Mouse (Mus musculus) T-helper 17 cell (primary cell): Measurements from ENCODE around the gene Nedd4.

Experiments
- in situ Hi-C, 2 experiments: fragments of 300-600 bp; cut with MboI, MseI; formaldehyde crosslinking; loops; 1 replicate in 1 of 2; 2 replicates in 1 of 2; pipeline ENCODE4 v1.15.1; 2025; ENCODE audit warnings: high pct_unique_total_duplicates in 2 of 2

Gene Nedd4

DNA sequence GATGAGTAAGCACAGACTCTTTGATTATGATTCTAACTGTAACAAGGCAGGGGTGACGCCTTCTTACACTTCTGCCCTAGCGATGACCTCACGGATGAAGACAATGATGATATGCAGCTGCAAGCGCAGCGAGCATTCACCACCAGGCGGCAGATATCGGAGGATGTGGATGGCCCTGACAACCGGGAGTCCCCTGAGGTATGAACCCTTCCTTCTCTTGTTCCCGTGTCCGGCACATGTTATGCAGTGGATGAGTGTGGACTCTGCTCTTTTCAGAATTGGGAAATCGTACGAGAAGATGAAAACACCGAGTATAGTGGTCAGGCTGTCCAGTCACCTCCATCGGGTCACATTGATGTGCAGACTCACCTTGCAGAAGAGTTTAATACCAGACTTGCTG lies 59.1 kb downstream of the Nedd4 start:
- in situ Hi-C loops = no loop called here

DNA sequence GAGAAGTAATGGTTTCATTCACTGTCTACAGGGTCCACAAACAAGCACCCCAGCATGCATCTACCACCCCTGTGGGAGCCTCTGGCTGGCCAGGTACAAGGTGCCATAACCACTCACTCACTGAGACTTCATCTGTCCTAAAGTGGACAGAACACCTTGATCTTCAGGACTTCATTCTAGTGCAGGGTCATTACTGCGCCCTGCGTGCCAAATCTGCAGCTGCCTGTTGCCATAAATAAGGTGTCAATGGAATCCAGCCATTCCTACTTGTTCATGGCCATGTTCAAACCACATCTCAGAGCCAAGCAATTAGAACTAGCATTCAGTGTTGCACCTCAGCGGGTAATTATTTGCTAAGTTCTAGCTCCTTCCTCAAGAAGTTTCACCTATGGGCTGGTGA lies 60.5 kb downstream of the Nedd4 start:
- in situ Hi-C loops = no loop called here

DNA sequence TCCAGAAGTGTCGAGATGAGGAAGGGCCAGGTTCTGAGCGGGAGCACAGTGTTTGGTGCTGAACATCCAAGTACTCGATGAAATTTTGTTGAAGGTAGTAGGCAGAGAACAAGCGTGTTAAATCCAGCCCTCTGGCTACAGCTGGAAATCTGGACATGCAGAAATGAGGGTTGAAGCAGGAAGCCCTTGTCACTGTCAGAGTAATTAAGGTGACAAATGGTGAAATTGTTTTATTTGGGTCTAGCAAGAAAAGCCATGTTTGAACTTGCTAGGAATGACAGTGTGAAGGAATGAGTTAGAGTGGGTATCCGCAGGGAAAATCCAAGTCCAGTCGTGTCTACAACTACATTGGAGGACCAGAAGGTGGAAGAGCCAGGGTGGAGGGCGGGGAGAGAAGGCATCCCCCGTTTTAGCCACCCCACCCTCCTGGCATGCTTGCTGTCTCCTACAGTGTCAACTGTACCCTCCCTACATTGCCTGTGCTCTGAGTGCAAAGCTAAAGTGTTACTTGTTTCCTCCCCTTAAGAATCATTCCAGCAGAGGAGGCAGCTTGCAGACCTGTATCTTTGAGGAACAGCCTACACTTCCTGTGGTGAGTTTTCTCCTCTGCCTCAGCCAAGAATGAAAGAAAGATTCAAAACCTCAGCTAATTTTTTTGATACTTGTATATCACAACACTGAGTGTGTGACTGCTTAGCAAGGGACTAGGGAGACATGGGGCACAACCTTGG lies 62.5 kb downstream of the Nedd4 start:
- in situ Hi-C loops = no loop called here

DNA sequence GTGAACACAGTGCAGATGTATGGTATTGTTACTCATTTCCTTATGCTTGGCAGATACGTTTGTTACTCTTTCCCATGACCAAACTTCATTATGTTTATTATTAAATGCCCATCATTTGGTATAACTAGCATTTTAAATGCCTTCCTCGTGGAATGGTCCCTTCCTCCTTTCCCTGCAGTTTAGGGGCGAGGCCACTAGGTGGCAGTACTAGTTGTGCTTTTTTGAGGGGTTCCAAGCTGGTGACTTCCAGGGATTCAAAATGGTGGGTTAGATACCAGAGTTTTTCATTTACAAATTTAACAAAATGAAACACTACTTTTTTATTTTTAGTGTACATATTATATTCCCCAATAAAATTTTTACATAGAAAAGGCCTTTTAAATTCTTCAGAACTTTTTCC lies 71.8 kb downstream of the Nedd4 start:
- in situ Hi-C loops = no loop called here

DNA sequence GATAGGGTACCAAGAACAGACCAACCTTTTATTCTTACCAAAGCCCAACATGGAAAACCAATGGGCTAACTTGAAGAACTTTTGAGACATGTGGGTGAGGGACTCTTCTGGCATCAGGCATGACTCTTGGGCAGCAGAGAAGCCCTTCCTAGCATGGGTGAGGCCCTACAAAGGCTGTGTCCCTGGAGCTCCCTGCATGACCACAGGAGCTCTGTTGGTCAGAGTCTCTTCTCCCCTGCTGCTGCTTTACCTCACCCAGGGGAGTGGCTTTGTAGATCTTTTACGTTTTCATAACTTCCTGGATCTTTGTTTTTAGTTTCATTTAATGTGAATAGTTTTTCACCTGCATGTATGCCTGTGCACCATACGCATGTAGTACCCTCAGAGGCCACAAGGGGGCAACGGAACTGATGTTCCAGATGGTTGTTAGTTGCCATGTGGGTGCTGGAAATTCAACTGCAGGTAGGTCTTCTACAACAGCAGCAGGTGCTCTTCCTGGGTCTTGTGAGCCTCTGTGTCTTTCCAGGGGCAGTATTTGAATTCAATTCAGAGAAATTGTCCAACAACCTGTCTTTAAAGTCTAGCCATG lies 73.8 kb downstream of the Nedd4 start:
- in situ Hi-C loops = no loop called here

DNA sequence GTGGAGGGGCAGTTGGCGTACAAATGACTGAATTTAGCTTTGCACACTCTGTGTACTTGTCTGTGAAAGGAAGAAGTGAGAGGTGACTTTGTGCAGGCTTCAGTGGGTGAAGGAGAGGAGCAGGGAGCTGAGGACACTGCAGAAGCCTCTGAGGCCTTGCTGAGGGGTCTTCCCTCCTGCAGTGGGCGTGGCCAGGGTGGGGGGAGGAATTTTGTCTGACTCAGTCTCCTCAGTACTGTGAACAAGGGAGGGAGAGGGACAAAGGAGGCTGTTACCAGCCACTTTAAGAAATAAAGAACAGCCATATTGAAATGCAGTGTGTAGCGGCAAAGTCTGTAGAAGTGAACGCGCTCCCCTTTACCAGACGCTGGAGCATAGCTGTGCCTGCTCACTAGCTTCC lies 79.1 kb downstream of the Nedd4 start:
- in situ Hi-C loops = no loop called here

DNA sequence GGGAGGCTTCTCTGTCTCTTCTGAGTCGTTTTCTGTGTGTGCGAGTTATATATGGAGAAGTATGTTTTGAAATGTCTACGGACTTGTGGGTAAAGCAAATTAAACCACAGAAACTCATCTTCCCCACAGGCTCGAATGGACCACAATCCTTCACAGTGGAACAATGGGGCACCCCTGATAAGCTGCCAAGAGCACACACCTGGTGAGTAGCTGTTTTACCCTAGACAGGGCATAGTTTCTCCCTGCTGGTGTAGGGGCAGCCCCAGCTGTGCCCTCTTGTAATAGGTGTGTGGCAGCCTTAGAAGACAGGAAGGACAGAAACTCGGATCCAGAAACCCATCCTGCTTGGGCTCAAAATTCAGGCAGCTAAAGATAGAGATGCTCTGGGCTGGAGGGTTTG lies 84.1 kb downstream of the Nedd4 start:
- in situ Hi-C loops = no loop called here

DNA sequence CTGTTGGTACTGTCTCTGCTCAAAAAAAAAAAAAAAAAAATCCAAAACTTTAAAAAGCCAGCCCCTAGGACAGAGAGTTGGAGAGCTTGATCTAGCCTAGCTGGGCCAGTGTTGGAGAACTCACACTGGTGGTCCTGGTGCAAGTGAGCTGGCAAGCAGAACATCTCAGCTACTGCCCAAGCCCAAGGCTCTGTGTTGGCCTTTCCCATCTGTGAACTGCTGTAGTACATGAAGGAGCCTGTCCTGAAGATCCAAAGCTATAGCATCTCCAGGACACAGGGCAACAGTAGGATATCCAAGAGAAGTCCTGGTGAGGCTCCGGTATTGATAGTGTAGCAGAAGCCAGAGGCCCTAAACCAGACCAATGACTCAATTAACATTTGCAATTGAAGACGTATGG lies 88.1 kb downstream of the Nedd4 start:
- in situ Hi-C loops = loop anchor here in 1 of 2 experiments (10.0 kb wide), 1 partner anchor 1975 kb away; no protein-coding TSS in a partner anchor

DNA sequence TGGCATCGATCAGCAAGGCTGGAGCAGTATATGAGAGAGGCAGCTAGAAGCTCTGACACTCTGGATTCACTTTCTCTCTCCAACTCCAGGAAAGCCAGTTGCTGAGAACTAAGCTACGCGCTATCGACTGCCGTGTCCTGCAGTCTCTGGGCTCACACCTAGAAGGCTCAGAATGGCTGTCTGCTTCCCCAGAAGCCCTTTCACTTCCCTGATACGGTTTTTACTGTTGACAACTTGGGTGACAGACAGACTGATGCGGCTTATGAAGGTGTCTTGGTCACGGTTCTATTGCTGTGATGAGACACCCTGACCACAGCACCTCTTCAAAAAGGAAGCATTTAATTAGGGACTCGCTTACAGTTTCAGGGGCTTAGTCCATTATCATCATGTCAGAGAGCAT lies 90.5 kb downstream of the Nedd4 start:
- in situ Hi-C loops = loop anchor here in 1 of 2 experiments (10.0 kb wide), 1 partner anchor 1978 kb away; no protein-coding TSS in a partner anchor

DNA sequence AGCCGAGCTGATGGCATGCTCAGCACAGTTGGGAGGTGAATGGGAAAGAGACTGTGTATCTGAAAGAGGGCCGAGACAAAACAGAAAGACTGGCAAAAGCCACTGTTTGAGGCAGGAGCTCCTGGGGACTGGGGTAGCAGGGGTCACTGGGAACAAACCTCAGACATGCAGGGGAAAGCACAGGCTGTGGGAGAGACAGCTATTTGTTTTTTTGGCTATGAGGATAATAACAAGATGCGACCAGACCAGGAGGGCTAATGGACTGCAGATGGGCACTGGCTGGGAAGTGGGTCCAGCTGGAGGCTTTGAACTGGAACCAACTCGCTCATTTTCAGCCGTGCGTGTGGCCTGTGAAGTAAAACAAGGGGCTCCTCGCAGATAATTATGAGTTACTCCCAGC lies 91.6 kb downstream of the Nedd4 start:
- in situ Hi-C loops = loop anchor here in 1 of 2 experiments (10.0 kb wide), 1 partner anchor 1979 kb away; no protein-coding TSS in a partner anchor

DNA sequence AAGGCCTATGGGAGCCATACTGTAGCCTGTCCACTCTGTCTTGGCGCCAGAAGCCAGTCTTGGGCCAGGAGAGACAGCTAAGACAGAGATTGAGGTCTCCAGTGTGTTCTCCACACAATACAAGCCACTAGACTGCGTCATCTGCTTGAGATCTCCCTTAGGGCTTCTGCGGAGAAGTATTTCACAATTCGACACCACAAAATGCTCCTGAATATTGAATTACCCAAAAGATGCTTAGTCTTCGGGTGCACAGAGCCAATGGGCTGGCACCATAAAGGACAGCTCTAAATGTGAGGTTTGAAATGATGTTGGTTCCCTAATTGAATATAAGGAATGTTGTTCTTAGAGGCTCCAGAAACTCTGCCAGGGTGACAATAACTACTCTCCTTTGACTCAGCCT lies 95.0 kb downstream of the Nedd4 start:
- in situ Hi-C loops = loop anchor here in 1 of 2 experiments (10.0 kb wide), 1 partner anchor 1982 kb away; no protein-coding TSS in a partner anchor

DNA sequence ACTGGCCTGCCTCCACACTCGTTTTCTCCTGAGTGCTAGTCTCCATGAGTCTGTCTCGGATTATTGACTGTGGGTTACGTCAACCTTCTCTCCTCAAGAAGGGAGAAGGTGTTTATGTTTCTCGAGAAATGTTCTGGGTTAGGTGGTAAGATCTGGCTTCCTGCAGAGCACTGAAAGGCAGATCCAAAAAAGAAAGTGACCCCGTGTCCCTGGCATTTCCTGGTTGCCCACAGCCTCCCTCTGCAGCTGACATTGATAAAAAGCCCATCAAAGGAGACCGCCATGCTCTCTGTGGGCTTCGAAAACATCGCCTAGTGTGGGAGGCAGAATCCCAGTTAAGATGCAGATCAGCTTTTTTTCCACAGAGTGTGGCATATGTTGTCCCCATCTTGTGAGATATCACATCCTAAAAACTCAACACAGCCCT lies 96.6 kb downstream of the Nedd4 start:
- in situ Hi-C loops = loop anchor here in 1 of 2 experiments (10.0 kb wide), 1 partner anchor 1984 kb away; no protein-coding TSS in a partner anchor

DNA sequence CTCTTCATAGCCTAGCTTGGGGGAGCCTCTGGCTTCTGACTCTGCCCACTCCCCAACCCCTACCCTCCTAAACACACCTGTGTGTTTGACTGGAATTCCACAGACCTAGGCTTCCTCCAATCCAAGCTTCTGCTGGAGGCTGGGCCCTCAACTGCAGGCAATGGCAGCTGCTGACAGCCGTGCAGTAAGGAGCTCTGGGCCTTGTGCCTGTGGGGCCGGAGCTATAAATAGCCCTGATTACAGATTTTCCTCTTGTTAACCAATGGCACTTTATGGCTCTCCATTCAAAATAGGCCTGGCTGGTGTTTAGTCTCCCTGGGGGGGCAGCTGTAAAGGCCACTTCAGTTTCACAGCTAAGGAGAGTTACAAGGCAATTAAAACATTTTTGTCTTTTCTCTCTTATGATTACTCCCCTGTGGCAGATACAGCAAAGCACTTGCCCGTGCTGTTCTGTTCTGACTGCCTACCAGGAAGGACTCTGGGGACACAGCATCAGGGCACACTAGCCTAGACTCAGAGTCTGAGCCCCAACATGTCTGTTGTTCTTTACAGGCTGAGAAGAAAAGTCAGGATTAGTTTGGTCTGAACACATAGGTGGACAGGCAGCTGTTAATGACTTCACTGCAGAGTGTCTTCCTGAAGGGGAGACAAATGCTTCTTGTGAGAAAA lies 101.0 kb downstream of the Nedd4 start:
- in situ Hi-C loops = loop anchor here in 1 of 2 experiments (5.0 kb wide), 1 partner anchor 124 kb away; no protein-coding TSS in a partner anchor

DNA sequence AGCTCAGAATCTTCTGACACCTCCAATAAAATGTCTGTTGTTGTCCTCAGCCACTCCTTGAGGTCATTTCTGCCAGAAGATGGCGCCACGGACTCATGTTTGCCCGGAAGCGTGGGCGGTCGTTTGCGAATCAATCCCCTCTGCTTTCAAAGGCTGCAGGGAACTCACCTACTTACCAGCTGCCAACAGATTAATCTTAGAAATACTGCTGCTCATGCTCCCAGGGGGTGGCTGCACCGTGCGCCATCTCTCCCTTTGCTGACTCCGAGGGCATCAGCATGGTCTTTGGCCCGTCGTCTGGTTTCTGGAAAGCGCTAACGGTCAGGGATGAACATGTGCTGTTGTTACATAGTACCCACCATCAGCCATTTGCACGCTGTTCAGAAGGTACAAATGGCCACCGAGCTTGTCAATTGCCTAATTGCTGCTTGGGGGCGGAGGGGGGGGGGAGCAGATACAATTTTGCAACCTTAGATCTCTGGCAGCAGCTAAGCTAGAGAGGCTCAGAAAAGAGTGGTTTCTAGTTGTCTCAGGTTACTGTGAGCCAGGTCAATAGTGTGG lies 104.7 kb downstream of the Nedd4 start:
- in situ Hi-C loops = loop anchor here in 1 of 2 experiments (5.0 kb wide), 2 partner anchors 120 to 325 kb away; no protein-coding TSS in a partner anchor

DNA sequence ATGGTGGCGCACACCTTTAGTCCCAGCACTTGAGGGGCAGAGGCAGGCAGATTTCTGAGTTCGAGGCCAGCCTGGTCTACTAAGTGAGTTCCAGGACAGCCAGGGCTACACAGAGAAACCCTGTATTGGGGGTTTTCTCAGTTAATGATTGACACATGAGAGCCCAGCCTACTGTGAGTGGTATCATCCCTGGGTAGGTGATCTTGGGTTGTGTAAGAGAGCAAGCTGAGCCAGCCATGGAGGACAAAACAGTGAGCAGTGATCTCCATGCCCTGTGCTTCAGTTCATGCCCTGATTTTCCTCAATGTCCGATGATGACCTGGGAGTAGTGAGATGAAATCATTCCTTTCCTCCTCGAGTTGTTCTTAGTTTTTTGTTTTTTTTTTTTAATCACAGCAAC lies 112.9 kb downstream of the Nedd4 start:
- in situ Hi-C loops = no loop called here

DNA sequence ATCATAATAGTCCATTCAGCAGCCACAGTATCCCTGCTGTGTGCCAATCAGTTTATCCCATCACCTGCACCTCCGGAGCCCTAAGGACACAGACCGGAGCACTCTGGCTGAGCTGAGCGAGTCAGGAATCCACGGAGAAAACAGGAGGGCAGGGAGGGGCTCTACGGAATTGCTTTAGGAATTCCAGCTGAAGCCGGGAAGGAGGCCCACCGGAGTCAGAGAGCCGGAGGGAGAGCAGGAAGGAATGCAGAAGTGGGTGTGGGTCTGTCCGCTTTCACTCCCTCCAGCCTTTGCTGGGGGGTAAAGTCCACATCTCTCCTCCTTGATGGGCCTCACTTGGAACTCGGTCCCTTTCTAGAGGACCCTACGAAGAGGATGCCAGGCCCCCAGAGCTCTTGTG lies 116.9 kb downstream of the Nedd4 start:
- in situ Hi-C loops = no loop called here

DNA sequence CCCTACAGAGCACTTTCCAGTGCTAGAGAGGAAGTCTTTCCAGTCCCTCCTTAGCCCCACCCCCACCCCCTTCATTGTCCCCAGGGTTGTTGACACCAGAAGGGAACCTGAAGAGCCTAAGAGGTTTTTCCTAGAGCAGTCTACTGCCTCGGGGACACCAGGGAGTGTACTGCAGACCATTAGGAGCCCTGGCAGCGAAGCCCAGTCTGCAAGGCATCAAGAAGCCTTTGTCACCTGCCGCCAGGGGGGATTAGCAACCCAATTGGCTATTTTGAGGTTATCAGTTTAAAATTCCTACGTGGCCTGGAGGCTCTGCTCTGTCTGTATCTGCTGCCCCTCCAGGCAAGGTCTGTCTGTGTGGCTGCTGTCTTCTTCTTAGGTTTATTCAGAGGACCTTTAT lies 117.6 kb downstream of the Nedd4 start:
- in situ Hi-C loops = no loop called here

DNA sequence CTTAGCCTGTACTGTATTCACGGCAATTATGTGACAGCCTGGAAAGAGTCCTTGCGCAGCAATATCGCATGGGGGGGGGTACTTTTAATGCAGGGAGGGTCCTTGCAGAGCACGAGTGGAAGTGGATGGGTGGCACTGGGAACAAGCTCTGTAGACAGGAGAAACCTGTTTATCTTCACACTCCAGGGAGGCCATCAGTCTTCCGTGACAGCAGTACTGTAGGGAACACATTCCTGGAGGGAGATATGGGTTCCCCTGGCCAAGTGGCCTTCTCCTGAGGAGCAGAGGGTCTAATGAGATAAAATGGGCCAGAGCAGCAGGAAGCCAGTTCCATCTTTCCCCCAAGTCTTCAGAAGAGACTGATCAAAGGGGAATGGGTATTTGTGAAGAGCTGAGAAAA lies 118.5 kb downstream of the Nedd4 start:
- in situ Hi-C loops = no loop called here

DNA sequence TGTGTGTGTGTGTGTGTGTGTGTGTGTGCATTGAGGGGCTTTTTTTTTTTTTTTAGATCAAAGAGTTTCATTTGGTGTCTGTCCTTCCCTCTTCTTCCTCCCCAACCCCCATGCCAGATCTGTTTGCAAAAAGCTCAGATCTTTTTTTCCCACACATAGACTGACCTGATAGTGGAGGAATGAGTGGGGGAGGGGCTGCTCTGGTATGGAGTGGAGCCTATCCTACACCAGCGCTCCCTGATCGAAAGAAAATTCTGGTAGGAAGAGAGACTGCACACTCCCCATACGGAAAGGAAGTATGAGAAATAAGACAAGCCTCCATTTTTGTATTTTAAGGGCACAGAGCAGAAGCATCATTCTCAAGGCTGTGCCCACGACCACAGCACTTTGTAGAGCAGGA lies 119.3 kb downstream of the Nedd4 start:
- in situ Hi-C loops = no loop called here

DNA sequence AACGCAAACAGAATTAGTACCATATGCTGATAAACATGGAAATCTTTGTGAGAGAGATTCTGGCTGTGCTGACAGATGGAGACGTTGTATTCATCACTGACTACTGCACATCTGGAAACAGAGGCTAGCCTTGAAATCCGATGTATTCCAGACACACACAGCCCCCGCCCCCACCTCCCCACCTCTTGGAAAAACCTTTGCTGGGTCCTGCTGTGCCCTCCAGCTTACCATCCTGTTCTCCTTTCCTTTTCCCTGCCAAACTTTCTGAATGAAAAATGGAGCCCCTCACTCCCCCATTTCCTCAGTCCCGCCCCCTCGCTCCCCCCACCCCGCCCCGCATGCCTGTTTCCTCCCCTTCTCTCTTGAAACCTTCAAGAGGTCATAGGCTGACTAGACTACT lies 120.0 kb downstream of the Nedd4 start:
- in situ Hi-C loops = no loop called here

DNA sequence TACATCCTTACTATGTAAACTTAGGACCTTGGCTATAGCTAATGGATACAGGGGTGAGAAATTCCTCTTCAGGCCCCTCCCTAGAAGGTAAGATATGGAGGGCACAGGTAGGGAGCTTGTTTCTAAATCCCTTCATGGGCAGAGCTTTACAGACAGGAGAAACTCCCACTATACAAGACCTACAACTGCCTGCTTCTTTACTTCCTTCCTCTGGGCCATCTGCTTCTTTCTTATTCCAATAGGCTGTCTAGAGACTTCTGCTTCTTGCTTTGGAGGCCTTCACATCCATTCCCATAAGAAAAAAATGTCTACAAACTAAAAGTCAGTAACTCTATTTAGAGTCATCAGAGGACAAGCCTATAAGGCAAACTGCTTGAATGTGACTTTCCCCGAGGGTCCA lies 125.6 kb downstream of the Nedd4 start:
- in situ Hi-C loops = no loop called here
